Mouse (Mus musculus): Measurements from ENCODE around the gene Kif5c. TPM values are rescaled to one million over a fixed set of nuclear protein-coding genes. Genes with fewer than 3 reads are reported as not detected.

Kif5c gene
- total and polyA plus RNA-seq, 2 experiments from 2014 or later = 151 to 262 TPM

DNA sequence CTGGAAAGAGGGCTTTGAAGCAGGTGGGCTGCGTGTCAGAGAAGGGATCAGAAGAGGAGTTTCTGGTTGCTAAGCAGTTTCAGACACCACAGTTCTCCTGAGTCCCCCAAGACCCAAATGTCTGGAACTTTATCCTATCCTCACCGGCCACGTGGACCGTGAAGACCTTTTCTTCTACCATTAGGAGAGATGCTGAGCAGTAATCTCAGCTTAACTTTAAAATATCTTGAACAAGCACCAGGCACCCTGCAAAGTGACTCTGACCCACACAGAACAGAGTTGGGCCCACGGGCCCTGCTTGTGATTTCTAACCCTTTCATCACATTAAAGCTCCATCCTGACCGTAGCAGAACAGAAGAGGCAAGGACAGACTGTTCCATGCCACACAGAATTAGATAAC lies 29.7 kb downstream of the Kif5c start:
- DNase-seq (ENCODE audit: low spot score) (no peak), ATAC-seq (no peak)
- no peaks in the 10 kb centered on the region for H3K27me3 ChIP-seq (ENCODE audit: insufficient read depth, low read length)
- no peaks in the 10 kb centered on the region; the same call in 1 of the 2 replicates for H3K4me1 ChIP-seq (ENCODE audit: insufficient read depth, low read length)
- no peak overlapping the region for H3K4me3 ChIP-seq (ENCODE audit: low read length)
- no peaks in the 10 kb centered on the region for H3K36me3 ChIP-seq (ENCODE audit: insufficient read depth, low read length)
- no peak overlapping the region for H3K27ac ChIP-seq
- H3K9me3 ChIP-seq (ENCODE audit: low read length) = no peaks in the 10 kb centered on the region
- no peak overlapping the region for H3K4me2 ChIP-seq (ENCODE audit: low read depth, low read length)
- H3K9ac ChIP-seq (replicated peaks; ENCODE audit: low read length) = no peak overlapping the region
- no peak for TF ChIP-seq CTCF (IDR thresholded peaks at IDR 0.05; ENCODE audit: low read depth)
- WGBS = 77% methylated on average over 6 of the region's 6 CpGs

DNA sequence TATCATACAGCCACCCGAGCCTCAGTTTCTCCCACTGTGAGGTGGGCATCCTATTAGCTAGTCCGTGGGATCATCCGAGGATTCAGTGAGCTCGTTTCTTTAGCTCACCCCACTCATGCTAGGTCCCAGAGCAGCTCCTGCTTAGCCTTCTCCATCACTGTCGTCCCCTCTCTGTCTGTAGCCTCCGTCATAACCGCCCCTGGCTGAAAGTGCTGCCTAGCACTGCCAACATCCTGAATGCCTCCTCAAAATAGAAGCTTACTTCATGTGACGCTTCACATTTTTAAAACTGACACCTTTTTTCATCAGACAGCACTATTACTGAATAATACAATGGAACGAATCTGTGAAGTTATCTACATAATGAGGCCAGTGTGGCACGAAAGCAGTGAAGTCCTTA lies 30.1 kb downstream of the Kif5c start:
- no peak overlapping the region for H3K9ac ChIP-seq (replicated peaks; ENCODE audit: low read length)
- no peaks in the 10 kb centered on the region; the same call in 1 of the 2 replicates for H3K4me1 ChIP-seq (ENCODE audit: insufficient read depth, low read length)
- H3K4me2 ChIP-seq (ENCODE audit: low read depth, low read length) = no peak overlapping the region
- no peak for TF ChIP-seq CTCF (IDR thresholded peaks at IDR 0.05; ENCODE audit: low read depth)
- DNase-seq (ENCODE audit: low spot score) (no peak), ATAC-seq (no peak)
- H3K27me3 ChIP-seq (ENCODE audit: insufficient read depth, low read length) = no peaks in the 10 kb centered on the region
- no peak overlapping the region for H3K27ac ChIP-seq
- no peak overlapping the region for H3K4me3 ChIP-seq (ENCODE audit: low read length)
- no peaks in the 10 kb centered on the region for H3K9me3 ChIP-seq (ENCODE audit: low read length)
- 62% methylated on average over 10 of the region's 10 CpGs for WGBS
- H3K36me3 ChIP-seq (ENCODE audit: insufficient read depth, low read length) = no peaks in the 10 kb centered on the region

DNA sequence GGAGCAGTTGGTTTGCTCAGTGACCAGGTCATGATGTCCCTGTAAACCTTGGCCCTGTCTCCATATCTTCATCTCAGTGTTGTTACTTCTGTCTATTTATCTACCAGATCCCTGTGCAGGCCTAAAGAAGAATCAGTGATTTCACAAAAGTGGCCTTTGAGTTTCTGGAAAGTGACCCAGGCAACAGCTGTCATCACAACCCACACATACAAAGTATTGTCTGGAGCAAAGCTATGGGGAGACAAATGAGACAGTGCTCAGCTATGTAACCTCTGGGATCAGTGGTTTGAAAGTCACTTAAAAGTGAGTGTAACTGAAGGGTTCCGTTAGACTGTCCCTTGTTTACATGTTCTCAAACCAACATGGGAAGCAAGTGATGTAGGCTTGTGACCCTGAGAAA lies 32.6 kb downstream of the Kif5c start:
- DNase-seq (ENCODE audit: low spot score) = no peak
- Histone ChIP-seq H3K27ac (no peak overlapping the region), H3K9ac (replicated peaks; ENCODE audit: low read length) (no peak overlapping the region), H3K27me3 (ENCODE audit: insufficient read depth, low read length) (no peaks in the 10 kb centered on the region), H3K4me1 (ENCODE audit: insufficient read depth, low read length) (peaks cover 16% of the 10 kb centered on the region), H3K4me3 (ENCODE audit: low read length) (no peak overlapping the region), H3K9me3 (ENCODE audit: low read length) (no peaks in the 10 kb centered on the region), H3K36me3 (ENCODE audit: insufficient read depth, low read length) (no peaks in the 10 kb centered on the region), H3K4me2 (ENCODE audit: low read depth, low read length) (no peak overlapping the region)
- no peak for ATAC-seq
- no peak for TF ChIP-seq CTCF (IDR thresholded peaks at IDR 0.05; ENCODE audit: low read depth)
- WGBS = 86% methylated on average over 1 of the region's 1 CpGs

DNA sequence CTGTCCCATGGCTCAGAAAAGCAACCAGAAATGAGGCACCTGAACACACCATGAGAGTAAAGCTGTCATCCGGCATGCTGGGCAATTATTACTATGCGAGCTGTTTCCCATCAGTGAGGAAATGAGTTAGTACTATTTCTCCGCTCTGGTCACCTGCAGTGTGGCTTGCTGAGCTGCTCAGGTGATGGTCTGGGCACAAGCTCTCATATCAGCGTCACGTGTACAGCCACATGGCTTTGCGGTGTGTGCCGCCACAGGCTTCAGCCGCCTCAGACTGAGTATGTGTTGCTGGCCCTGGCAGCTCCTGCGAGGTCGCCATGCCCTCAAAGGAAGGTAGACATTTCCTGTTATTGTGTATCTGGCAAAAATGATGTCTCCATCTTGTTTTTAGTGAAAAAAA lies 35.5 kb downstream of the Kif5c start:
- Histone ChIP-seq H3K4me3 (ENCODE audit: low read length) (no peak overlapping the region), H3K4me2 (ENCODE audit: low read depth, low read length) (no peak overlapping the region), H3K9ac (replicated peaks; ENCODE audit: low read length) (no peak overlapping the region), H3K4me1 (ENCODE audit: insufficient read depth, low read length) (peaks cover 27% of the 10 kb centered on the region), H3K36me3 (ENCODE audit: insufficient read depth, low read length) (no peaks in the 10 kb centered on the region), H3K27me3 (ENCODE audit: insufficient read depth, low read length) (no peaks in the 10 kb centered on the region), H3K27ac (no peak overlapping the region), H3K9me3 (ENCODE audit: low read length) (no peaks in the 10 kb centered on the region)
- DNase-seq (ENCODE audit: low spot score) (no peak), ATAC-seq (no peak; the same call in 1 of the 2 replicates)
- no peak for TF ChIP-seq CTCF (IDR thresholded peaks at IDR 0.05; ENCODE audit: low read depth)
- WGBS = 56% methylated on average over 10 of the region's 10 CpGs

DNA sequence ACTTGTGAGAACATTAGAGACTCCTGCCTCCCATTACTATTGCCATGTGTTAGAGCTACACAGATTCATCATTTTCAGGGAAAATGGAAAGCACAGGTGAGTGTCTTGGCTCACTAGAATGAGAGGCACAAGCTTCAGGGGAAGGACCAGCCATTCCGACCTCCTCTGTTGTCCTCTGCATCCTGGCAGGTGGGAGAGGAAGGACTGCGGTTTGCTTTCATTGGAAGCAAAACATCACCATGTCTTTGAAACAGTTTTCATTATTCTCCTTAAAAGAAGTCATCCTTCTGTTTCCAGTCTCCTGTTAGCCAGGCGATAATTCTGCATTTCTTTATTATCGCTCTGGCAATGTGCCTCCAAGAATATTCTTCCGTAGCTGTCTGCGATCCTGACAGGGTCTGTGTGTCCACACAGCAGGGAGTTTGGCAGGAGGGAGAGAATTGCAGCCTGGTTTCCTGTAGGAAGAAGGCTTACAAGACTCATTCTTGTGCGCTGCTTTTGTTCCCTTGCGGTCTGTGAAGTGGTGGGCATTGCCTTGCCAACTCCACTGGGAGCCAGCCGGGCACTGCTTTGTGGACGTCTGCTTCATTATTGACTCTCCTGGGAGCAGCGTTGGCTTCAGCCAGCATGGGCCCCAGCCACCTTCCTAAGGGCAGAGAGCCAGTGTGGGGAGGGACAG lies 36.2 kb downstream of the Kif5c start:
- peak overlapping the region; percentile 40 for H3K4me2 ChIP-seq (ENCODE audit: low read depth, low read length)
- ATAC-seq = peak; percentile 83
- H3K9ac ChIP-seq (replicated peaks; ENCODE audit: low read length) = no peak overlapping the region

DNA sequence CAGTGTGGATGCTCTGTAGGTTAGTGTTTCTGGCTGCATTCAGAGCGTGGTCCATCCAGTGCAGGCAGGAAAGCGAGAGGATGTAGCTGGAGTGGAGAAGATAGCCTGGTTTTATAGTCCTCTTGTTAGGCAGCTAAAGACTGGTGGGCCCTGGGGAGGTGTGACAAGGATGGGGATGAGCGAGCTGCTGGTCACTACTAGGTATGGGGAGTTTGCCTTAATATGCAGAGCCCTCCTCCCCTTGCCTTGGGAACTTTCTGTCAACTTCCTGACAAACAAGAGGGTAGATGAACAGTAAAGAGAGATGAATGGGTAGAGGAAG lies 36.7 kb downstream of the Kif5c start:
- TF ChIP-seq CTCF (IDR thresholded peaks at IDR 0.05; ENCODE audit: low read depth) = no peak
- no peak overlapping the region for H3K4me3 ChIP-seq (ENCODE audit: low read length)
- no peak for DNase-seq (ENCODE audit: low spot score)
- no peak for ATAC-seq
- no peak overlapping the region for H3K9ac ChIP-seq (replicated peaks; ENCODE audit: low read length)
- H3K4me1 ChIP-seq (ENCODE audit: insufficient read depth, low read length) = peaks cover 35% of the 10 kb centered on the region
- no peaks in the 10 kb centered on the region for H3K9me3 ChIP-seq (ENCODE audit: low read length)
- H3K27me3 ChIP-seq (ENCODE audit: insufficient read depth, low read length) = no peaks in the 10 kb centered on the region
- H3K4me2 ChIP-seq (ENCODE audit: low read depth, low read length) = peak overlapping the region; percentile 40
- WGBS = 33% methylated on average over 3 of the region's 3 CpGs
- peak overlapping the region; percentile 41; the same call in 1 of the 2 replicates for H3K27ac ChIP-seq
- H3K36me3 ChIP-seq (ENCODE audit: insufficient read depth, low read length) = no peaks in the 10 kb centered on the region

More for the DNA sequence above, 36.2 kb downstream of the Kif5c start:
- H3K4me3 ChIP-seq (ENCODE audit: low read length) = no peak overlapping the region
- no peaks in the 10 kb centered on the region for H3K9me3 ChIP-seq (ENCODE audit: low read length)
- no peak for TF ChIP-seq CTCF (IDR thresholded peaks at IDR 0.05; ENCODE audit: low read depth)
- H3K27ac ChIP-seq = peak overlapping the region; percentile 41; the same call in 1 of the 2 replicates
- peaks cover 33% of the 10 kb centered on the region for H3K4me1 ChIP-seq (ENCODE audit: insufficient read depth, low read length)
- no peaks in the 10 kb centered on the region for H3K27me3 ChIP-seq (ENCODE audit: insufficient read depth, low read length)
- peak; percentile 85 for DNase-seq (ENCODE audit: low spot score)
- H3K36me3 ChIP-seq (ENCODE audit: insufficient read depth, low read length) = no peaks in the 10 kb centered on the region
- WGBS = 10% methylated on average over 11 of the region's 11 CpGs

DNA sequence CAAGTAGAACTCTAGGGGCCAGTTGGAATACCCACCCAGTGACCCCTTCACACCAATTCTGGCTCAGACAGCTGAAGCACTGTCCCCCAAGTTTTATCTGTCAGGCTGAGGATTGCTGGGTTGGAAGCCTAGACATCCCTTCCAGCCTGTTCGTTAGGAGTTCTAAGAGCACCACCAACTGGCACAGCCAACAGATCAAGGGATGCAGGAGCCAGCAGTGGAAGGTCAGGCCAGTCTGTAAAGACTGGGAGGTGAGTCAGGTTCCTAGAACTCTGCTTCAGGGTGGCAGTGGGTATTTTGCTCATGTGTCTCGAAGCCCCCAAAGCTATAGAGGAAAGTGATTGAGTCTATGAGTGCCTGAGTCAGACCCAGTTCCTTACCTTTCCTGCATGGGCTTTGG lies 37.9 kb downstream of the Kif5c start:
- Histone ChIP-seq H3K9me3 (ENCODE audit: low read length) (no peaks in the 10 kb centered on the region), H3K4me1 (ENCODE audit: insufficient read depth, low read length) (peaks cover 35% of the 10 kb centered on the region), H3K4me2 (ENCODE audit: low read depth, low read length) (no peak overlapping the region), H3K27ac (no peak overlapping the region), H3K27me3 (ENCODE audit: insufficient read depth, low read length) (no peaks in the 10 kb centered on the region), H3K4me3 (ENCODE audit: low read length) (no peak overlapping the region), H3K36me3 (ENCODE audit: insufficient read depth, low read length) (no peaks in the 10 kb centered on the region), H3K9ac (replicated peaks; ENCODE audit: low read length) (no peak overlapping the region)
- no peak for TF ChIP-seq CTCF (IDR thresholded peaks at IDR 0.05; ENCODE audit: low read depth)
- DNase-seq (ENCODE audit: low spot score) (no peak), ATAC-seq (no peak)
- WGBS = 80% methylated on average over 2 of the region's 2 CpGs

All from hindbrain, postnatal 0 days (tissue).